Mouse (Mus musculus) MEL (cell line): Measurements from ENCODE around the gene Ccdc88c.

ENCODE experiments used
- CHD2 ChIP-seq: IDR thresholded peaks from 2 replicates; pipeline ENCODE4 v1.6.1; 2011; ENCODE audit warnings: low read length, improper control_type of control experiment
- CTCF ChIP-seq, 3 experiments: IDR thresholded peaks in 2 of 3; conservative IDR thresholded peaks in 1 of 3; 2 replicates each; pipeline ENCODE4 v1.5.1; 2011 to 2012; ENCODE audit warnings: low read length in 3 of 3, low read depth in 2 of 3, mild to moderate bottlenecking in 2 of 3, improper control_type of control experiment in 1 of 3, inconsistent platforms in 1 of 3, mixed read lengths in 1 of 3, moderate library complexity in 1 of 3; ENCODE audit not compliant: control insufficient read depth in 1 of 3, insufficient read depth in 1 of 3, poor library complexity in 1 of 3, severe bottlenecking in 1 of 3
- EP300 ChIP-seq, 2 experiments: IDR thresholded peaks; 2 replicates each; pipeline ENCODE4 v1.6.1; 2011; ENCODE audit warnings: improper control_type of control experiment in 2 of 2, low read length in 2 of 2, low read depth in 1 of 2, mild to moderate bottlenecking in 1 of 2
- HCFC1 ChIP-seq: IDR thresholded peaks from 2 replicates; pipeline ENCODE4 v1.6.1; 2012; ENCODE audit warnings: low read depth, mild to moderate bottlenecking, inconsistent platforms, low read length, improper control_type of control experiment, moderate library complexity
- MAX ChIP-seq: IDR thresholded peaks from 2 replicates; pipeline ENCODE4 v1.6.1; 2011; ENCODE audit warnings: low read length, improper control_type of control experiment
- MAZ ChIP-seq: IDR thresholded peaks from 2 replicates; pipeline ENCODE4 v1.6.1; 2012; ENCODE audit warnings: low read depth, mild to moderate bottlenecking, inconsistent platforms, low read length, improper control_type of control experiment
- POLR2A ChIP-seq, 2 experiments: IDR thresholded peaks; 2 replicates each; pipeline ENCODE4 v1.6.1; 2011 to 2012; ENCODE audit warnings: low read length in 2 of 2, mild to moderate bottlenecking in 2 of 2, control low read depth in 1 of 2, improper control_type of control experiment in 1 of 2, low read depth in 1 of 2, moderate library complexity in 1 of 2; ENCODE audit not compliant: control insufficient read depth in 1 of 2, insufficient read depth in 1 of 2, poor library complexity in 1 of 2
- UBTF ChIP-seq: IDR thresholded peaks from 2 replicates; pipeline ENCODE4 v1.6.1; 2012; ENCODE audit warnings: low read depth, mild to moderate bottlenecking, inconsistent platforms, low read length, improper control_type of control experiment, moderate library complexity, borderline replicate concordance; ENCODE audit not compliant: insufficient read depth
- USF1 ChIP-seq: IDR thresholded peaks from 2 replicates; pipeline ENCODE4 v1.6.1; 2014; ENCODE audit warnings: low read depth, mild to moderate bottlenecking, inconsistent platforms, low read length, improper control_type of control experiment, moderate library complexity
- USF2 ChIP-seq, 2 experiments: IDR thresholded peaks; 2 replicates each; pipeline ENCODE4 v1.6.1; 2011 to 2012; ENCODE audit warnings: improper control_type of control experiment in 2 of 2, low read length in 2 of 2, borderline replicate concordance in 1 of 2, inconsistent platforms in 1 of 2, low read depth in 1 of 2, mild to moderate bottlenecking in 1 of 2; ENCODE audit not compliant: insufficient read depth in 1 of 2
- ZMIZ1 ChIP-seq: IDR thresholded peaks from 2 replicates; pipeline ENCODE4 v1.6.1; 2012; ENCODE audit warnings: low read depth, mild to moderate bottlenecking, inconsistent platforms, low read length, improper control_type of control experiment, moderate library complexity
- ZNF384 ChIP-seq: IDR thresholded peaks from 2 replicates; pipeline ENCODE4 v1.6.1; 2012; ENCODE audit warnings: low read depth, mild to moderate bottlenecking, inconsistent platforms, low read length, improper control_type of control experiment

DNA sequence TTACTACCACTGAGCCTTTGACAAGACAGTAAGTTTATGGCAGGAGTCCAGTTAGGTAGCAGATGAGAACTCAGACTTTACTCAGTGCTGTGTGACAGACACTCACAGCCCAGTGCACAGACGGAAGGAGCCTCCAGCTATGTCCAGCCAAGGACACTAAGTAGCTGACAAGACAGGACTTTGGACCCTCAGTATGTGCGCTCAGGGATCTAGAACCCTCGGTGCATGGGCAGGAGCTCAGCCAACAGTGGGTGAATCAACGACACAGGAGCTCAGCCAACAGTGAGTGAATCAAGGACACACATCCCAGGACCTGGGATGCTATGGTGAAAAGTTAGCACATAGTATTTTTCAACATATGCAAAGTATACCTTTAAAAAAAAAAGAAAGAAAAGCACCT, 92.1 kb downstream of the Ccdc88c start:
- TF ChIP-seq CTCF (IDR thresholded peaks at IDR 0.05 in 2 of 3, conservative IDR thresholded peaks at IDR 0.05 in 1 of 3; ENCODE audit: control insufficient read depth in 1 of 3, insufficient read depth in 1 of 3, low read depth in 2 of 3, low read length in 3 of 3, poor library complexity in 1 of 3, severe bottlenecking in 1 of 3) (no peak), UBTF (no peak), POLR2A (IDR thresholded peaks at IDR 0.05; ENCODE audit: control insufficient read depth in 1 of 2, insufficient read depth in 1 of 2, low read depth in 1 of 2, low read length in 2 of 2, poor library complexity in 1 of 2) (no peak), CHD2 (no peak), EP300 (IDR thresholded peaks at IDR 0.05; ENCODE audit: low read depth in 1 of 2, low read length in 2 of 2) (no peak), USF2 (IDR thresholded peaks at IDR 0.05; ENCODE audit: borderline replicate concordance in 1 of 2, insufficient read depth in 1 of 2, low read depth in 1 of 2, low read length in 2 of 2) (no peak), USF1 (no peak), MAX (no peak), HCFC1 (no peak), MAZ (no peak), ZMIZ1 (no peak), ZNF384 (no peak)
